Mouse (Mus musculus): Measurements from ENCODE around the gene Gxylt2.

The Gxylt2 gene

GRCm38 (mm10) chr6:100716152-100716551 is 11.6 kb downstream of the Gxylt2 start:
- no peak for DNase-seq

GRCm38 (mm10) chr6:100716817-100717216 is 12.3 kb downstream of the Gxylt2 start:
- DNase-seq: no peak

- no peak for DNase-seq
These were observed 15.6 kb downstream of the Gxylt2 start for GRCm38 (mm10) chr6:100720098-100720501.

- no peak for DNase-seq
These were observed 16.6 kb downstream of the Gxylt2 start for GRCm38 (mm10) chr6:100720882-100721721.

GRCm38 (mm10) chr6:100731996-100732375 is 27.5 kb downstream of the Gxylt2 start:
- DNase-seq: peak; percentile 17 to 40

- no peak for DNase-seq
These were observed 28.0 kb downstream of the Gxylt2 start for GRCm38 (mm10) chr6:100732376-100733021.

- no peak for DNase-seq
These were observed 28.7 kb downstream of the Gxylt2 start for GRCm38 (mm10) chr6:100733218-100733617.

GRCm38 (mm10) chr6:100734321-100734720 is 29.8 kb downstream of the Gxylt2 start:
- DNase-seq: no peak

- DNase-seq: no peak
These were observed 54.1 kb downstream of the Gxylt2 start for GRCm38 (mm10) chr6:100758431-100759208.

GRCm38 (mm10) chr6:100767756-100768155 is 63.2 kb downstream of the Gxylt2 start:
- DNase-seq: no peak

GRCm38 (mm10) chr6:100775923-100776505 is 71.5 kb downstream of the Gxylt2 start:
- no peak for DNase-seq

- DNase-seq: no peak
These were observed 74.1 kb downstream of the Gxylt2 start for GRCm38 (mm10) chr6:100778595-100778994.

GRCm38 (mm10) chr6:100780421-100780820 is 75.9 kb downstream of the Gxylt2 start:
- DNase-seq: no peak

GRCm38 (mm10) chr6:100781644-100782043 is 77.1 kb downstream of the Gxylt2 start:
- no peak for DNase-seq

GRCm38 (mm10) chr6:100787726-100788125 is 83.2 kb downstream of the Gxylt2 start:
- DNase-seq: no peak

GRCm38 (mm10) chr6:100789161-100789560 is 84.6 kb downstream of the Gxylt2 start:
- DNase-seq: no peak

GRCm38 (mm10) chr6:100792055-100792659 is 87.6 kb downstream of the Gxylt2 start:
- DNase-seq: no peak

- DNase-seq: peak; percentile 19 to 25
These were observed 88.6 kb downstream of the Gxylt2 start for GRCm38 (mm10) chr6:100792973-100793769.

GRCm38 (mm10) chr6:100795797-100796196 is 91.3 kb downstream of the Gxylt2 start:
- DNase-seq: peak; percentile 23 to 30

GRCm38 (mm10) chr6:100799290-100799689 is 94.8 kb downstream of the Gxylt2 start:
- no peak for DNase-seq

- DNase-seq: no peak
These were observed 95.2 kb downstream of the Gxylt2 start for GRCm38 (mm10) chr6:100799766-100800165.

GRCm38 (mm10) chr6:100800497-100800955 is 96.0 kb downstream of the Gxylt2 start:
- DNase-seq: peak; percentile 42 to 44
